Mouse (Mus musculus): Measurements from ENCODE around the gene Ap2b1. TPM values are rescaled to one million over a fixed set of nuclear protein-coding genes. Genes with fewer than 3 reads are reported as not detected.

Ap2b1 gene
- polyA plus RNA-seq (2015; fragmentation: Nextera tagmentation; extraction: Ambion mirVana), result 71.7 and 77.4 TPM in 2 replicates

GRCm38 (mm10) chr11:83298225-83299195 lies at the start of gene Ap2b1:
TSS of gene Ap2b1 (plus strand) at chr11:83299024.

GRCm38 (mm10) chr11:83286566-83286965 lies 12.3 kb upstream of the Ap2b1 start, which contains the start of gene Slfn14:
TSS of gene Slfn14 (minus strand) at chr11:83286726.

GRCm38 (mm10) chr11:83302526-83303251 lies 3.9 kb downstream of the Ap2b1 start, which contains the start of gene Pex12:
TSS of gene Pex12 (minus strand) at chr11:83302586.

GRCm38 (mm10) chr11:83409087-83409754 lies 110.4 kb downstream of the Ap2b1 start, which contains the start of gene Rasl10b:
TSS of gene Rasl10b (plus strand) at chr11:83409137.

GRCm38 (mm10) chr11:83429355-83429754 lies 130.5 kb downstream of the Ap2b1 start, which contains the start of gene Gas2l2:
TSS of gene Gas2l2 (minus strand) at chr11:83429455.

GRCm38 (mm10) chr11:83437377-83437776 lies 138.6 kb downstream of the Ap2b1 start, which contains the start of gene 1700020L24Rik:
TSS of gene 1700020L24Rik (plus strand) at chr11:83437677.

Other genes starting within 250 kb of the Ap2b1 start
- 3.1 and 3.2 TPM in 2 replicates for gene Slfn2, start 233.9 kb upstream of the Ap2b1 start, polyA plus RNA-seq (2015; fragmentation: Nextera tagmentation; extraction: Ambion mirVana)
- 0.13 TPM in 1 of 2 replicates, not detected in the other for gene Slfn1, start 182.2 kb upstream of the Ap2b1 start, polyA plus RNA-seq (2015; fragmentation: Nextera tagmentation; extraction: Ambion mirVana)
- 0.09 and 0.22 TPM in 2 replicates for gene Slfn4, start 123.8 kb upstream of the Ap2b1 start, polyA plus RNA-seq (2015; fragmentation: Nextera tagmentation; extraction: Ambion mirVana)
- 0.11 and 0.21 TPM in 2 replicates for gene Slfn3, start 107.7 kb upstream of the Ap2b1 start, polyA plus RNA-seq (2015; fragmentation: Nextera tagmentation; extraction: Ambion mirVana)
- gene Slfn14, start 12.3 kb upstream of the Ap2b1 start, polyA plus RNA-seq (2015; fragmentation: Nextera tagmentation; extraction: Ambion mirVana), result not detected in 2 replicates
- 11.0 and 11.5 TPM in 2 replicates for gene Pex12, start 3.6 kb downstream of the Ap2b1 start, polyA plus RNA-seq (2015; fragmentation: Nextera tagmentation; extraction: Ambion mirVana)
- gene Rasl10b, start 110.1 kb downstream of the Ap2b1 start, polyA plus RNA-seq (2015; fragmentation: Nextera tagmentation; extraction: Ambion mirVana), result 61.6 and 64.0 TPM in 2 replicates
- 0.75 and 0.96 TPM in 2 replicates for gene Gas2l2, start 130.4 kb downstream of the Ap2b1 start, polyA plus RNA-seq (2015; fragmentation: Nextera tagmentation; extraction: Ambion mirVana)
- gene 1700020L24Rik, start 138.7 kb downstream of the Ap2b1 start, polyA plus RNA-seq (2015; fragmentation: Nextera tagmentation; extraction: Ambion mirVana), result 0.43 and 0.75 TPM in 2 replicates
- gene Mmp28, start 164.0 kb downstream of the Ap2b1 start, polyA plus RNA-seq (2015; fragmentation: Nextera tagmentation; extraction: Ambion mirVana), result 3.4 and 3.7 TPM in 2 replicates
- gene Taf15, start 174.1 kb downstream of the Ap2b1 start, polyA plus RNA-seq (2015; fragmentation: Nextera tagmentation; extraction: Ambion mirVana), result 11.8 and 12.4 TPM in 2 replicates
- gene Heatr9, start 223.2 kb downstream of the Ap2b1 start, polyA plus RNA-seq (2015; fragmentation: Nextera tagmentation; extraction: Ambion mirVana), result not detected in 2 replicates
- 0.97 TPM in 1 of 2 replicates, not detected in the other for gene Ccl5, start 231.5 kb downstream of the Ap2b1 start, polyA plus RNA-seq (2015; fragmentation: Nextera tagmentation; extraction: Ambion mirVana)

All from neural tube, postnatal 0 days (tissue).